10 mouse cellular contexts compared by ENCODE assay signal in genomic region chr1:39450069-39450728, GRCm38 (mm10). TPM values are rescaled to one million over a fixed set of nuclear protein-coding genes. Genes with fewer than 3 reads are reported as not detected.
A peak's percentile ranks its signal among the peaks of the same experiment; 100 is the strongest.
DNase-seq lines count a peak whose midpoint lies in the region; ATAC-seq lines count a peak whose summit lies in the region.
"Had no signal": no experiment of that assay in that cellular context is flagged by ENCODE, and none has a peak within 500 bp of the region (broad histone marks: within the 10 kb centered on the region; RNA-seq: fewer than 3 reads in every experiment).

No protein-coding gene starts in this region.

- peak; percentile 28 for ATAC-seq in kidney, embryonic 16.5 days (ENCODE audit: low FRiP score, low TSS enrichment)
- ATAC-seq in embryonic facial prominence, embryonic 13.5 days (ENCODE audit: insufficient number of reproducible peaks, insufficient read depth, low FRiP score, low TSS enrichment, low read depth): no peak
- no peak for ATAC-seq in liver, embryonic 15.5 days (ENCODE audit: insufficient read depth)
- no peak for ATAC-seq in CD4-positive, CD25-positive, alpha-beta regulatory T cell, adult 4 months
- ATAC-seq: intestine, embryonic 15.5 days had no signal

- H3K27ac ChIP-seq in kidney, embryonic 16.5 days (ENCODE audit: low read length): peak overlapping the region; percentile 41; the same call in 1 of the 2 replicates
- H3K27ac ChIP-seq in embryonic facial prominence, embryonic 13.5 days: peak overlapping the region; percentile 41
- H3K27ac ChIP-seq in liver, embryonic 15.5 days (replicated peaks): peak overlapping the region; percentile 10; the same call in 1 of the 2 replicates
- H3K27ac ChIP-seq: intestine, embryonic 15.5 days had no signal

- no peak for DNase-seq in kidney, postnatal 10 days
- peak; percentile 62 for DNase-seq in thymus, postnatal 0 days (ENCODE audit: low spot score)
- no peak for DNase-seq in cerebellum, adult 9-10 months
- DNase-seq: adrenal gland, postnatal 10 days; right cerebral cortex, postnatal 14 days had no signal

- 27% methylated on average over 6 of the region's 6 CpGs for WGBS in kidney, embryonic 16.5 days
- WGBS in embryonic facial prominence, embryonic 13.5 days: 47% methylated on average over 6 of the region's 6 CpGs
- WGBS in liver, embryonic 15.5 days (ENCODE audit: insufficient replicate concordance): 42% methylated on average over 6 of the region's 6 CpGs

- no peak overlapping the region for H3K4me2 ChIP-seq in kidney, embryonic 16.5 days (replicated peaks; ENCODE audit: low read depth, low read length)
- H3K4me2 ChIP-seq in embryonic facial prominence, embryonic 13.5 days: no peak overlapping the region
- H3K4me2 ChIP-seq in liver, embryonic 15.5 days: peak overlapping the region; percentile 23
- H3K4me2 ChIP-seq: intestine, embryonic 15.5 days had no signal

- H3K4me1 ChIP-seq in kidney, embryonic 16.5 days (ENCODE audit: insufficient read depth, low read length): peaks cover 32% of the 10 kb centered on the region
- peaks cover 37% of the 10 kb centered on the region for H3K4me1 ChIP-seq in embryonic facial prominence, embryonic 13.5 days
- peaks cover 78% of the 10 kb centered on the region for H3K4me1 ChIP-seq in liver, embryonic 15.5 days (replicated peaks)

- H3K27me3 ChIP-seq in kidney, embryonic 16.5 days (ENCODE audit: insufficient read depth, low read length): no peaks in the 10 kb centered on the region
- H3K27me3 ChIP-seq in embryonic facial prominence, embryonic 13.5 days: no peaks in the 10 kb centered on the region
- H3K27me3 ChIP-seq in liver, embryonic 15.5 days: no peaks in the 10 kb centered on the region
- H3K27me3 ChIP-seq: intestine, embryonic 15.5 days had no signal

- no peak overlapping the region for H3K9ac ChIP-seq in kidney, embryonic 16.5 days (replicated peaks; ENCODE audit: low read length)
- no peak overlapping the region for H3K9ac ChIP-seq in embryonic facial prominence, embryonic 13.5 days
- H3K9ac ChIP-seq in liver, embryonic 15.5 days: no peak overlapping the region
- H3K9ac ChIP-seq: intestine, embryonic 15.5 days had no signal

- H3K9me3 ChIP-seq in kidney, embryonic 16.5 days (ENCODE audit: low read length): no peaks in the 10 kb centered on the region
- H3K9me3 ChIP-seq in embryonic facial prominence, embryonic 13.5 days: no peaks in the 10 kb centered on the region
- no peaks in the 10 kb centered on the region for H3K9me3 ChIP-seq in liver, embryonic 15.5 days (replicated peaks)
- H3K9me3 ChIP-seq: intestine, embryonic 15.5 days had no signal

- no peaks in the 10 kb centered on the region for H3K36me3 ChIP-seq in kidney, embryonic 16.5 days (ENCODE audit: insufficient read depth, low read length)
- H3K36me3 ChIP-seq in embryonic facial prominence, embryonic 13.5 days: no peaks in the 10 kb centered on the region
- no peaks in the 10 kb centered on the region for H3K36me3 ChIP-seq in liver, embryonic 15.5 days (replicated peaks)
- H3K36me3 ChIP-seq: intestine, embryonic 15.5 days had no signal

- no peak overlapping the region for H3K4me3 ChIP-seq in kidney, embryonic 16.5 days (ENCODE audit: low read length)
- H3K4me3 ChIP-seq in embryonic facial prominence, embryonic 13.5 days: no peak overlapping the region
- no peak overlapping the region for H3K4me3 ChIP-seq in liver, embryonic 15.5 days (replicated peaks)
- H3K4me3 ChIP-seq: intestine, embryonic 15.5 days had no signal

RNA-seq across cellular contexts. Expression of gene Tbc1d8, which starts 28.4 kb away (rescaled TPM):
- 10.1 and 10.3 TPM in 2 replicates for polyA plus RNA-seq in kidney, embryonic 16.5 days (2015; fragmentation: Nextera tagmentation; extraction: Ambion mirVana)
- 9.3 and 10.0 TPM in 2 replicates for polyA plus RNA-seq in embryonic facial prominence, embryonic 13.5 days (2015; fragmentation: Nextera tagmentation; extraction: Ambion mirVana)
- polyA plus RNA-seq in liver, embryonic 15.5 days (2015; fragmentation: Nextera tagmentation; extraction: Ambion mirVana): 5.0 and 6.3 TPM in 2 replicates
- polyA plus RNA-seq in thymus, postnatal 0 days (2015; fragmentation: Nextera tagmentation; extraction: Ambion mirVana): 5.9 and 7.4 TPM in 2 replicates
- 1 to 10 TPM; 2.3 to 2.8 TPM for polyA plus RNA-seq in CD4-positive, CD25-positive, alpha-beta regulatory T cell, adult 4 months (2017; shearing (Covaris generic))
